Mouse (Mus musculus) G1E (cell line): Measurements from ENCODE around the gene Ric8a. TPM values are rescaled to one million over a fixed set of nuclear protein-coding genes. Genes with fewer than 3 reads are reported as not detected.

Experiments used
- ATAC-seq: 2 replicates; pipeline ENCODE4 v1.8.0; 2016; ENCODE audit warnings: mild to moderate bottlenecking; ENCODE audit not compliant: insufficient number of reproducible peaks, poor library complexity, low FRiP score, severe bottlenecking; ENCODE audit errors: extremely low read depth
- DNase-seq: peaks from one replicate; pipeline ENCODE4 v3.0.0; 2012; ENCODE audit warnings: low spot score
- H3K27me3 ChIP-seq: 2 replicates; pipeline ENCODE4 v1.6.1; 2012; ENCODE audit warnings: mild to moderate bottlenecking, low read length, inconsistent platforms; ENCODE audit not compliant: insufficient read depth
- H3K36me3 ChIP-seq: replicated peaks from 2 replicates; pipeline ENCODE3; 2012; ENCODE audit warnings: mild to moderate bottlenecking, inconsistent platforms
- H3K4me1 ChIP-seq: 2 replicates; pipeline ENCODE4 v1.6.1; 2012; ENCODE audit warnings: low read depth, low read length, inconsistent platforms, mixed read lengths; ENCODE audit not compliant: insufficient read depth
- H3K4me3 ChIP-seq: 2 replicates; pipeline ENCODE4 v1.5.1; 2012; ENCODE audit warnings: low read depth, mild to moderate bottlenecking, inconsistent platforms, low read length, moderate library complexity, mixed read lengths
- H3K9me3 ChIP-seq: replicated peaks from 2 replicates; pipeline ENCODE4 v1.6.1; 2012; ENCODE audit warnings: inconsistent platforms
- CTCF ChIP-seq: IDR thresholded peaks from 2 replicates; pipeline ENCODE4 v1.5.1; 2012; ENCODE audit warnings: low read depth, low read length, inconsistent platforms, mixed read lengths
- GATA1 ChIP-seq: IDR thresholded peaks from 2 replicates; pipeline ENCODE4 v1.6.1; 2012; ENCODE audit warnings: borderline replicate concordance, low read length, inconsistent platforms, mixed read lengths
- GATA2 ChIP-seq: IDR thresholded peaks from 2 replicates; pipeline ENCODE4 v1.6.1; 2012; ENCODE audit warnings: low read depth, low read length, inconsistent platforms, borderline replicate concordance
- POLR2AphosphoS5 ChIP-seq: IDR thresholded peaks from 2 replicates; pipeline ENCODE4 v1.6.1; 2012; ENCODE audit warnings: low read depth, low read length, inconsistent platforms; ENCODE audit not compliant: insufficient replicate concordance
- TAL1 ChIP-seq: conservative IDR thresholded peaks from 2 replicates; pipeline ENCODE4 v1.6.1; 2012; ENCODE audit warnings: low read depth, low read length, inconsistent platforms, mixed read lengths
- polyA plus RNA-seq: library from polyadenylated mRNA; stranded (reverse); fragments of >175 nt; gene quantifications from 2 replicates; pipeline ENCODE4 v1.2.3, GENCODE M21; 2012
- total RNA-seq, 2 experiments: library from RNA; stranded (forward) in 1 of 2; stranded (reverse) in 1 of 2; fragments of 200-1000 nt in 1 of 2; fragments of >200 nt in 1 of 2; fragmentation: Nextera tagmentation in 1 of 2; gene quantifications; 2 replicates each; pipeline ENCODE4 v1.2.3; 2014 to 2017

Ric8a gene
- total and polyA plus RNA-seq, 3 experiments, result 21.1 to 29.5 (median 28.4) TPM

- H3K36me3 ChIP-seq, result no peaks in the 10 kb centered on the region
- peaks cover 6% of the 10 kb centered on the region; the same call in 1 of the 2 replicates for H3K4me1 ChIP-seq
- DNase-seq (no peak), ATAC-seq (no peak)
- H3K9me3 ChIP-seq, result no peaks in the 10 kb centered on the region
- no peak overlapping the region for H3K4me3 ChIP-seq
- peaks cover 56% of the 10 kb centered on the region for H3K27me3 ChIP-seq
- no peak for TF ChIP-seq POLR2AphosphoS5
- no peak for TF ChIP-seq TAL1
- TF ChIP-seq CTCF, result no peak
- TF ChIP-seq GATA1, result no peak
Observed at GRCm38 (mm10) chr7:140843806-140844205, 13.0 kb upstream of the Ric8a start.

- H3K4me1 ChIP-seq, result peaks cover 6% of the 10 kb centered on the region; the same call in 1 of the 2 replicates
- H3K9me3 ChIP-seq, result no peaks in the 10 kb centered on the region
- peaks cover 51% of the 10 kb centered on the region for H3K27me3 ChIP-seq
- DNase-seq (peak; percentile 74), ATAC-seq (peak; percentile 76)
- H3K36me3 ChIP-seq, result peaks cover 2% of the 10 kb centered on the region
- TF ChIP-seq CTCF, result peak; percentile 44; the same call in 1 of the 2 replicates
- TF ChIP-seq POLR2AphosphoS5, result no peak
- no peak within 1 kb of the TSS for H3K4me3 ChIP-seq
Observed at GRCm38 (mm10) chr7:140844905-140845665, 11.7 kb upstream of the Ric8a start, which contains the start of gene Scgb1c1. Gene Scgb1c1, plus strand, starts transcription at chr7:140845547.

GRCm38 (mm10) chr7:140845683-140846082 lies 11.1 kb upstream of the Ric8a start:
- Histone ChIP-seq H3K4me3 (no peak overlapping the region), H3K27me3 (peaks cover 48% of the 10 kb centered on the region), H3K9me3 (no peaks in the 10 kb centered on the region), H3K4me1 (peaks cover 6% of the 10 kb centered on the region; the same call in 1 of the 2 replicates), H3K36me3 (peaks cover 7% of the 10 kb centered on the region)
- DNase-seq, result no peak
- no peak for ATAC-seq
- TF ChIP-seq GATA2, result no peak
- no peak for TF ChIP-seq POLR2AphosphoS5
- no peak for TF ChIP-seq GATA1
- TF ChIP-seq CTCF, result no peak
- TF ChIP-seq TAL1, result no peak

GRCm38 (mm10) chr7:140846676-140847075 lies 10.1 kb upstream of the Ric8a start:
- Histone ChIP-seq H3K4me3 (no peak overlapping the region), H3K4me1 (peaks cover 6% of the 10 kb centered on the region; the same call in 1 of the 2 replicates), H3K27me3 (peaks cover 42% of the 10 kb centered on the region), H3K36me3 (peaks cover 16% of the 10 kb centered on the region), H3K9me3 (no peaks in the 10 kb centered on the region)
- TF ChIP-seq CTCF (no peak), TAL1 (no peak)
- DNase-seq, result no peak
- ATAC-seq, result no peak

- Histone ChIP-seq H3K9me3 (no peaks in the 10 kb centered on the region), H3K27me3 (peaks cover 37% of the 10 kb centered on the region), H3K36me3 (peaks cover 29% of the 10 kb centered on the region), H3K4me3 (no peak within 1 kb of the TSS), H3K4me1 (peaks cover 18% of the 10 kb centered on the region)
- DNase-seq (no peak), ATAC-seq (no peak)
- TF ChIP-seq POLR2AphosphoS5, result no peak
- TF ChIP-seq GATA1, result no peak
- TF ChIP-seq CTCF, result no peak
- no peak for TF ChIP-seq TAL1
- TF ChIP-seq GATA2, result no peak
Observed at GRCm38 (mm10) chr7:140847755-140848580, 8.8 kb upstream of the Ric8a start, which contains the start of gene Odf3. Gene Odf3, plus strand, starts transcription at chr7:140847805.

- TF ChIP-seq GATA2 (no peak), TAL1 (no peak), POLR2AphosphoS5 (no peak), CTCF (no peak), GATA1 (no peak)
- H3K4me1 ChIP-seq, result peaks cover 23% of the 10 kb centered on the region
- peaks cover 37% of the 10 kb centered on the region for H3K27me3 ChIP-seq
- H3K9me3 ChIP-seq, result no peaks in the 10 kb centered on the region
- H3K4me3 ChIP-seq, result no peak overlapping the region
- ATAC-seq, result no peak
- no peak for DNase-seq
- peaks cover 35% of the 10 kb centered on the region for H3K36me3 ChIP-seq
Observed at GRCm38 (mm10) chr7:140848591-140848990, 8.2 kb upstream of the Ric8a start.
